Mouse (Mus musculus): ENCODE data around the gene Plac9a.
A peak's percentile ranks its signal among the peaks of the same experiment; 100 is the strongest.
"Not testable (repeated sequence)": the region's sequence is repeated elsewhere in the genome, so short reads cannot be mapped to it uniquely, and the experiment has no call there.

Gene Plac9a

GRCm38 (mm10) chr14:25903000-25903399, at the start of gene Plac9a:
TSS of gene Plac9a (minus strand) at chr14:25903100.
- DNase-seq = not testable (repeated sequence)

GRCm38 (mm10) chr14:25938004-25938403, 35.1 kb upstream of the Plac9a start, which contains the start of gene Cphx1:
TSS of gene Cphx1 (plus strand) at chr14:25938304.
- not testable (repeated sequence) for DNase-seq

- DNase-seq = not testable (repeated sequence)
These were observed 34.1 kb upstream of the Plac9a start for GRCm38 (mm10) chr14:25936867-25937630.

GRCm38 (mm10) chr14:25927562-25927881, 24.6 kb upstream of the Plac9a start, which contains the start of gene Tmem254a:
TSS of gene Tmem254a (minus strand) at chr14:25927672.
- not testable (repeated sequence) for DNase-seq

DNA sequence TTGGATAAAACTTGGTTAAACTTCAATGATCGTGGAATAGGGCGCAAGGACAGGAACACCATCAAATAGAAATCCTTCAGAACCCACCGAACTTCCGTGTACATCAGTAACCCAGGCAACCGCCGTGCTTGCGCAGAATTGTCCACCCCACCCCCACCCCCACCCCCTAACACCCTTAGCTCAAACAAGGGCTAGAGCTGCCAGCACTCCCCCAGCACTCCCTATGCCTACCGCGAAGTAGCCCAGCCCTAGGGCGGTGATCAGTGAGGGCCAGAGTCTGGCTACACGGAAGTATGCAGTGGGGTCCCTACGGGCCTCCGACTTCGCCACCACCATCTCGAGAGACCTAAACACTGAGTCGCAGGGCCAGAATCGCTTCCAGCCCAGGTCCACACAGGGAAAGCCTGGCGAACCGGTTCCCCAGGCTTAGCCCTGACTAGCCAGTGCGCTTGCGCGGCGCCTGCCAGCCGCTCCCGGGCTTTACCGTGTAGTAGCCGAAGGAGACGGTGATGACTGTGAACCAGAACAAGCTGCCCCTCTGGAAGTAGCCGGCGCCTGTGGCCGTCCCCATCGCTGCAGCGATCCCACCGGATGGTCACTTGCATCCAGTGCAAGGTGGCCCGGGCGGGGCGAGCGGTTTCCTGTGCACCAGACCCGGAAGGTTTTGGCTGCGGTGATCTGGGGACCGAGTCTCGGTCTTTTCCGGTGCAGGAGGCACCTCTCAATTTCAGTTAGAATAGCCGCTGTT, 24.1 kb upstream of the Plac9a start:
- DNase-seq = not testable (repeated sequence)

DNA sequence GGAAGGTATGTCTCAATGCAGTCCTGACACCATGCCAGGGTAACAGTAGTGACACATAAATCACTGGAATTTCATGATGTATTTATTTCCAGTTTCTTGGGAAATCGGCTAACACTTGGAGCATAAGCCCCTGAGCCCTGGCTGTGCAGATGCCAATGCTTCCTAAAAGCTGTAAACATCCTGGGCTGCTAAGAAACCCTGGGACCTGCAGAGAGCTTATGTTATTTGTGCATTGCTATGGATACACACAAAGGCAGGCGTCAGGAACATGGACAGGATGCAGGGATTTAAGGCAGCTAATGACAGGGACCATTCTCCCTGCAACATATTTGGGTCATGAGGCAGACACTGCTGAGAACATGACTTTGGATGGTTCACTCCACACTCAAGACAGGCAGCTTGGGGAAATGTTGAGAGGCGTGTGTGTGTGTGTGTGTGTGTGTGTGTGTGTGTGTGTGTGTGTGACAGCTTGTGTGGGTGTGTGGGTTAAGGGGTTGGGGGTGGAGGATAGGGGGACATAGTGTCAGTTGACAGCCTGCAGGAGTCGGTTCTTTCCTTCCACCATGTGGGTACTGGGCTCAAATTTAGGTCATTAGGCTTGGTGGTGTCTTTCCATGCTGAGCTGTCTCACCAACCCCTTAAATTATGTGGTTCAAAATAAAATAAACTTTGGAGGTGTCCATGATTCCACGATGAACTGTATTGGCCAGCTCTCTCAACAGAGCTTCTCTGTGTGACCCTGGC, 15.7 kb upstream of the Plac9a start:
- not testable (repeated sequence) for DNase-seq

DNA sequence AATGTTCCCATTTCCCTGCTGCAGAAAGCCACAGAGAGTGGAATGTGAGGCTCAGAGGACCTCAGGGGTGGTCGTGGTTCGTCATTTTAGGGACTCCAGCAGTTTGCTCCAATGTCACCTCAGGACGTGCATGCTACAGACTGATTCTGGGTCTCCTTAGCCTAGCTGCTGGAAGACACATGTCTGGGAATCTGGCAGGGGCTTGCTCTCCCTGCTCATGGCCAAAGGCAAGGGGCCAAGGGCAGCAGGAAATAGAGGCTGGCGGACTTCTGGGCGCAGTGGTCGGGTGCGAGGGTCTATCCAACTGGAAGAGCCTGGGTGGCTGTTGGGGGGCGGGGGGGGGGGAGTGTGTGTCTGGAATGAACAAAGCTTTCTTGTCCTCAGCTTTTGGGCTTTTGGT, 6.1 kb upstream of the Plac9a start:
- not testable (repeated sequence) for DNase-seq

DNA sequence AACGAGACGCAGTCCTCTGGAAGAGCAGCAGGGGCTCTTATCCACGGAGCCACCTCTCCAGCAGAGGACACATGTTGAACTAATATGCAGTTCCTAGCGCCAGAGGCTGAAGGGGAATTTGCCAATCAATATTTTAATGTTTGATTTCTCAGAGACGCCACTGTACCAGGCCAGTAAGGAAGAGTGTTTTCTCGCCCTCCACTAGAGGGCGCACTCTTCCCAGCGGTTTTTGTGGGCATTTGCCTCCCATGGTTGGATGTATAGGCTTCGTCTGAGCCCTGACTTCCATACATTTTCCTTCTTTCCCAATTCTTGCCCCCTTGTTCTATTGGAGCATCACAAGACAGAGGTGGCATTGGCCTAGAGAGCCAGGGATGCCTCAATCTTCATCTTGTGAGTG, 4.4 kb upstream of the Plac9a start:
- not testable (repeated sequence) for DNase-seq

GRCm38 (mm10) chr14:25905243-25905642, 2.3 kb upstream of the Plac9a start:
- not testable (repeated sequence) for DNase-seq

DNA sequence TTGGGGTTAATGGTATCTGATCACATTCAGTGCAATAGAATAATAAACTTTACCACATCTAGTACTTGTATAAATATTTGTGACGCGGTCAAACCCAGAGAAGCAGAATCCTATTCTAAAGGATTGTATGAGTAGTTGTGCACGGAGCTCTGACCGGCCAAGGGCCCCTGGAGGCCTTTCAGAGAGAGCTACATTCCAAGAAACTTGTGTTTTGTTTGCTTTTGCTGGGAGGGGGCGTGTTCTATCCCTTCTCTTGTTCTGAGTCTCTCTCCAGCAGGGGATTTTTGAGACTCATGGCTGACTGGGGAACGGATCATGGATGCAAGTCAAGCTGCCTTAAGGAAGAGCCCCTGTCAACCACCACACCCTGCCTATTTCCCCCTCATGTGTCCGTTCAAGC, 7.2 kb downstream of the Plac9a start:
- DNase-seq = not testable (repeated sequence)

DNA sequence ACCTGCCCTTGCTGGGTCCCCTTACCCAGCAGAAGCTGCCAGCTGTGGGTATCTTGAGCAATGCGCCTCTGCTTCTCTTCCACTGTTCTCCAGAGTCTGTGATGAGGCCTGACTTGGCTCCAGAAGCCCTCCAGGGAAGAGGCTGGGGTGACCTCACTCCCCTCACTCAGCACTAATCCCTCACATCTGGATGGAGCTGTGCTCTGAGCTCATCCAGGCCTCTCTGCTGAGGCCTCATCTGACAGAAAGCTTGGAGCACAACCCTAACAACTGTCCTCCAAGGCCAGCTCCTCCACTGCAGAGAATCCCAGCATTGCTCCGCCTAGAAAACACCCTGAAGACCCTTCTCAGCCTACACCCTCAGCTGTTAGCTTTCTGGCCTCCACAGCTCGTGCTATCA, 8.3 kb downstream of the Plac9a start:
- not testable (repeated sequence) for DNase-seq

DNA sequence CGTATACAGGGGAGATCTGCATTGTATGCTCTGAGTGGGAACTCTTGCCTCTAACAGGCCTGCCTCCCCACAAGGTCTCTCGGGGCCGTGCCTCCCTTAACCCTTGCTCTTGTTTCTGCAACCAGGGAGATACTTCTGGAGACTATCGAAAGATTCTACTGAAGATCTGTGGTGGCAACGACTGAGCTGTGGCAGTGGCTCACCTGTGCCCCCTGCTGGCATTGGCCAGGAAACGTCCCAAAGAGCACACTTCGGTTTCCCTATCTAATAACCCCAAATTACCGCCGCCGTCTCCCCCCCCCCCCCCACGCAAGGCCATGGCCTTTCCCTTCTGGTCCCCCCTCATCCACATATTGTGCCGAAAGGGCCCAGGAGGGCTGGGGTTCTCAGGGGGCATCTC, 17.0 kb downstream of the Plac9a start:
- not testable (repeated sequence) for DNase-seq

- not testable (repeated sequence) for DNase-seq
These were observed 21.1 kb downstream of the Plac9a start for GRCm38 (mm10) chr14:25881769-25882168.

DNA sequence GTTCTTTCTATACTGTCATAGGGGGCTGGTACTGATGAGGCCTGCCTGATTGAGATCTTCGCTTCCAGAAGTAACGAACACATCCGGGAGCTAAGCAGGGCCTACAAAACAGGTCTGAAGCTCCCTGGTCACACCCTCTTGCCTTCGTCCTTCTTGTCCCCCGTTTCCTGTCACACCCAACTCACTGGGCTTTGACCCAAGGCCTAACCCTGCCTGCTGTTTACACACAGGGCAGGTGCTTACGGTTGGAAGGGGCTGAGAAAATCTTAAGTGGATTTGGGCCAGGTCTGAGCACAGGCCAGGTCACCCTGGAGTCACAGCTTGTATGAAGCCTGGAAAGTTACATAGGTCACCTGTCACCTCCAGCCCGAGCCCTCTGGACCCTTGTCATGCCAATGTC, 26.3 kb downstream of the Plac9a start:
- not testable (repeated sequence) for DNase-seq

DNA sequence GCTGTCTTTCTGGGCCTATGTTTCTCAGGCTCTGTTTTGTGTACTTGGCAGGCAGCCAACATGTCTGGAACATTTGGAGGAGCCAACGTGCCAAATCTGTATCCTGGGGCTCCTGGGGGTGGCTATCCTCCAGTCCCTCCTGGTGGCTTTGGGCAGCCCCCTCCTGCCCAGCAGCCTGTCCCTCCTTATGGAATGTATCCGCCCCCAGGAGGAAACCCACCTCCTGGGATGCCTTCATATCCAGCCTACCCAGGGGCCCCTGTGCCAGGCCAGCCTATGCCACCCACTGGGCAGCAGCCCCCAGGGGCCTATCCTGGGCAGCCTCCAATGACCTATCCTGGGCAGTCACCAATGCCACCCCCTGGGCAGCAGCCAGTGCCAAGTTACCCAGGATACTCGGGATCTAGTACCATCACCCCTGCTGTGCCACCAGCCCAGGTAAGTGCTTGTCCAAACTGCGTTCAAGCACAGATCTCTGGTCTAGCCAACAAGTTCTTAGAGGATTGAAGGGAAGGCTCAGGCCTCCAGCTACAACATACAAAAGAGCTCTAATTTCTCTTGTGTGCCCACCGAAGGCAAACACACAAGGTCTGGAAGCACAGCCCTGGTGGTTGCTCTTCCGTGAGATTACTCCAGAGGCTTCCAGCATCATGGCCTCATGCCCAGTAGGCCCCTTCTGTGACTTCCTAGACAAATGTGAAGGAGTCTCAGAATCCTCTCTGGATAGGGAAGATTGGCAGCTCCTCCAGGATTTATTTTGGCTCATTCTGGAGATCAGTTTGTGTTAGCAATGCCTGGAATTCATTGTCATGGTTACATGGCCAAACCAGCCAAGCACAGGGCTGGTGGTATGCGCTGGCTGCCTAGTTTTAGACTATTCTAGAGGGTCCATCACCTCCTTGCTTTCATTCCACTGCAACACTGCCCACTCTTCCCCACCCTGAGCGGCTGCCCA, 30.2 kb downstream of the Plac9a start:
- DNase-seq = peak; percentile 36

GRCm38 (mm10) chr14:25869135-25869878, 33.6 kb downstream of the Plac9a start:
- DNase-seq = no peak

DNA sequence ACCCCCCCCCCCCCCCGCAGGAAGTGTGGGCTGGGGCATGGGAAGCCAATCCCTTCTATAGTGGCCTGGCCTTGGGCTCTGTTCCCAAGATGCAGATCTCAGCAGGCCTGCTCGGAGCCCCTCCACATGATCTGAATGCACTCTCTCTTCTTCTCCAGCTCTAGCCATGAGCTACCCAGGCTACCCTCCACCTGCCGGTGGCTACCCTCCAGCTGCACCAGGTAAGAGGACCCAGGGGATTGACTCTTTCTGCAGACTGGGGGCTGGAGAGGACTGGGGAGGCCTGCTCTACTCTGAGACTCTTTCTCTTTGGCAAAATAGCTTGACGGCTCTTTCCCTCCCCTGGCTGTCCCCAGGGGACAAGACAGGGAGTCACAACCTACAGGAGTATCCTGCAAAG, 34.2 kb downstream of the Plac9a start:
- no peak for DNase-seq

DNA sequence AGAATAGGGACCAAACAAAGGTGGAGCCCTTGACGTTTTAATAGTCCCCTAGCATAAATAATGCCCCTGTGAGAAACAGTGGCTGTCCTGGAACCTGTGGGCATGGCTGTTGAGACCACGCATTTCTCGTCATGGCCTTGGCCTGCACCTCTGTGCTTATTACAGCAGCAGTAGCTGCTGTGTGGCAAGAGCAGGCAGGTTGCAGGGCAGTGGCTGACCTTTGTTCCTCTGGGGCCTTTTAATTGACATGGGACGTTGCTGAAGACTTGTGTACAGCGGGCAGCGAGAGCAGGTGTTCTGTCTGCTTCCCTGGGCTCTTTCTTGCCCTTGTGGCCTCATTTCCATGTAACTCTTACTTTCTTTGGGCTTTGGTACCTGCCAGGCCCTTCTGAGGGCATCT, 35.1 kb downstream of the Plac9a start:
- DNase-seq = no peak

- DNase-seq = no peak
These were observed 36.1 kb downstream of the Plac9a start for GRCm38 (mm10) chr14:25866832-25867231.

- no peak for DNase-seq
These were observed 36.5 kb downstream of the Plac9a start for GRCm38 (mm10) chr14:25866384-25866783.

GRCm38 (mm10) chr14:25865251-25865650, 37.6 kb downstream of the Plac9a start:
- no peak for DNase-seq

Data from retina, postnatal 1 day (tissue).